Mouse (Mus musculus): ENCODE measurements at regions not wholly inside any gene's neighbourhood (a gene's known extent, or its start where the extent isn't known, plus 50 kb on each side); places are given as distances from the start of the nearest gene placed in this dataset.

DNA sequence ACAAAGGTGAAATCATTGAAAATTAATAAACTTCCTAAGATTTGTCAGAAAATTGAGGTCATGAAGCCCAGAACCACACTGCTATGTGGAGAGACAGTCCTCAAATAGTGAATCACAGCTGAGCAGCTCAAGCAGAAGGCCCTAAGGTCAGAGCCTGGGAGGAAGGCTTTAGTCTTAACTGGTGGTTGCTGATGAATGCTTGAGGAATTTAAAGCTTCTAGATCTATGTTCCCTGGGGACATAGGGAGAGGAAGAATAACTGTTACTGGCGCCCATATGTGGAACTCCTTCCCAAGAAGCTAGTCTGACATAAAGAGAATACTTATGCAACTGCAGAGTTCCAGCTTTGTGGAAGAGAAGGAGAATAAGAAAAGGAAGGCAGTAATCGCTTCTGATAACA lies 919.5 kb downstream of the D3Ertd751e start:
- DNase-seq (ENCODE audit: extremely low spot score in 1 of 2, low spot score in 2 of 2), result no peak
- H3K27ac ChIP-seq, result no peak overlapping the region
- no peak overlapping the region for H3K4me3 ChIP-seq
- no peak for TF ChIP-seq CTCF (IDR thresholded peaks at IDR 0.05)
- intact Hi-C loops (cut with DNase I), result no loop called here

- H3K4me3 ChIP-seq, result no peak overlapping the region
- DNase-seq (ENCODE audit: extremely low spot score in 1 of 2, low spot score in 2 of 2), result no peak
- TF ChIP-seq CTCF (IDR thresholded peaks at IDR 0.05), result no peak
- intact Hi-C loops (cut with DNase I), result no loop called here
- H3K27ac ChIP-seq, result no peak overlapping the region
These were observed 934.4 kb downstream of the D3Ertd751e start for GRCm38 (mm10) chr3:42676668-42677398.

GRCm38 (mm10) chr3:42694726-42695125 lies 952.3 kb downstream of the D3Ertd751e start:
- intact Hi-C loops (cut with DNase I), result no loop called here
- DNase-seq (ENCODE audit: extremely low spot score in 1 of 2, low spot score in 2 of 2), result no peak
- Histone ChIP-seq H3K4me3 (no peak overlapping the region), H3K27ac (no peak overlapping the region)
- TF ChIP-seq CTCF (IDR thresholded peaks at IDR 0.05), result peak; percentile 25

- intact Hi-C loops (cut with DNase I), result no loop called here
- Histone ChIP-seq H3K27ac (no peak overlapping the region), H3K4me3 (no peak overlapping the region)
- TF ChIP-seq CTCF (IDR thresholded peaks at IDR 0.05), result no peak
- no peak for DNase-seq (ENCODE audit: extremely low spot score in 1 of 2, low spot score in 2 of 2)
These were observed 996.5 kb downstream of the D3Ertd751e start for GRCm38 (mm10) chr3:42738910-42739309.

- intact Hi-C loops (cut with DNase I), result loop anchor here (10.0 kb wide), 1 partner anchor 618 kb away; no protein-coding TSS in a partner anchor
- no peak for TF ChIP-seq CTCF (IDR thresholded peaks at IDR 0.05)
These were observed 1010.7 kb downstream of the D3Ertd751e start for GRCm38 (mm10) chr3:42753130-42753529.

GRCm38 (mm10) chr3:42757335-42757734 lies 1014.9 kb downstream of the D3Ertd751e start:
- TF ChIP-seq CTCF (IDR thresholded peaks at IDR 0.05), result no peak
- H3K4me3 ChIP-seq, result no peak overlapping the region
- intact Hi-C loops (cut with DNase I), result loop anchor here (10.0 kb wide), 1 partner anchor 623 kb away; no protein-coding TSS in a partner anchor
- no peak overlapping the region for H3K27ac ChIP-seq
- no peak for DNase-seq (ENCODE audit: extremely low spot score in 1 of 2, low spot score in 2 of 2)

More at GRCm38 (mm10) chr3:42753130-42753529, 1010.7 kb downstream of the D3Ertd751e start:
- H3K4me3 ChIP-seq, result no peak overlapping the region
- H3K27ac ChIP-seq, result no peak overlapping the region
- DNase-seq (ENCODE audit: extremely low spot score in 1 of 2, low spot score in 2 of 2), result no peak

- intact Hi-C loops (cut with DNase I), result loop anchor here (10.0 kb wide), 1 partner anchor 623 kb away; no protein-coding TSS in a partner anchor
- no peak for DNase-seq (ENCODE audit: extremely low spot score in 1 of 2, low spot score in 2 of 2)
- H3K27ac ChIP-seq, result no peak overlapping the region
- TF ChIP-seq CTCF (IDR thresholded peaks at IDR 0.05), result no peak
- no peak overlapping the region for H3K4me3 ChIP-seq
These were observed 1015.5 kb downstream of the D3Ertd751e start for GRCm38 (mm10) chr3:42757830-42758385.

DNA sequence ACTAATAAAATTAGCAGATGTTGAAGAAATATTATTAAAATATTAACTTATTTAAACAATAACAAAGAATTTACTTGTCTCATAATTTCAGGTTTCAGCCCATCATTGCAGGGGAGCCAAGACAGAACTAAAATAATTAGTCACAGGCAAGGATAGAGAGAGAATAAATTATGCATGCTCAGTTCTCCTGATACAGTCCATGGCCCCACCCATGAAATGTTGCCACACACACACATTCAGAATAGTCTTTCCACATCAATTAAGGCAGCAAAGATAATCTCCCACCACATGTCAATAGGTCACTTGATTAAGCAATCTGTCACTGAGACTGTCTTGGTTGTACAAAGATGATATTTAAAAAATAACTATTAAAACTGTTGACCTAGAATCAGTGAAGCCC lies 1019.8 kb downstream of the D3Ertd751e start:
- DNase-seq (ENCODE audit: extremely low spot score in 1 of 2, low spot score in 2 of 2), result no peak

GRCm38 (mm10) chr3:42783478-42783877 lies 1041.1 kb downstream of the D3Ertd751e start:
- H3K4me3 ChIP-seq, result no peak overlapping the region
- no peak for TF ChIP-seq CTCF (IDR thresholded peaks at IDR 0.05)
- no peak overlapping the region for H3K27ac ChIP-seq
- DNase-seq (ENCODE audit: extremely low spot score in 1 of 2, low spot score in 2 of 2), result no peak
- intact Hi-C loops (cut with DNase I), result loop anchor here (10.0 kb wide), 1 partner anchor 381 kb away; no protein-coding TSS in a partner anchor

More for the DNA sequence above, 1019.8 kb downstream of the D3Ertd751e start:
- no peak overlapping the region for H3K4me3 ChIP-seq
- intact Hi-C loops (cut with DNase I), result no loop called here
- TF ChIP-seq CTCF (IDR thresholded peaks at IDR 0.05), result no peak
- H3K27ac ChIP-seq, result no peak overlapping the region

- intact Hi-C loops (cut with DNase I), result loop anchor here (2.0 to 10.0 kb wide), 2 partner anchors 117 to 381 kb away; no protein-coding TSS in a partner anchor
- DNase-seq (ENCODE audit: extremely low spot score in 1 of 2, low spot score in 2 of 2), result no peak
- H3K27ac ChIP-seq, result no peak overlapping the region
- no peak overlapping the region for H3K4me3 ChIP-seq
- TF ChIP-seq CTCF (IDR thresholded peaks at IDR 0.05), result no peak
These were observed 1041.8 kb downstream of the D3Ertd751e start for GRCm38 (mm10) chr3:42784203-42784602.

DNA sequence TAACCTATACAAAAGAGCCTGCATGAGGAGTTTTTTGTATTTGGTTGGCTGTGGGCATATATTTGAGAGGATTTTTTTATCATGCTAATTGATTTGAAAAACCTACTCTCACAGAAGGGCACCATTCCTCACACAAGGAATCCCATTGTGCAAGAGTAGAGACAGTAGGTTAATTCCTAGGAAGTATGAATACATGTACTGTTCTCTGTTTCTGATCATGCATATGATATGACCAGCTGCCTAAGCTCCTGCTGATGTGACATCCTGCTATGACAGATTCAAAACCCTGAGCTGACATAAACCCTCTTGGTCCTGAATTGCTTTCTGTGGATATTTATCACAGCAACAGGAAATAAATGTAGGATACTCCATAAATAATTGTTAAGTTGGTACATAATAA lies 1048.0 kb downstream of the D3Ertd751e start:
- TF ChIP-seq CTCF (IDR thresholded peaks at IDR 0.05), result no peak
- Histone ChIP-seq H3K4me3 (no peak overlapping the region), H3K27ac (no peak overlapping the region)
- intact Hi-C loops (cut with DNase I), result no loop called here
- no peak for DNase-seq (ENCODE audit: extremely low spot score in 1 of 2, low spot score in 2 of 2)

DNA sequence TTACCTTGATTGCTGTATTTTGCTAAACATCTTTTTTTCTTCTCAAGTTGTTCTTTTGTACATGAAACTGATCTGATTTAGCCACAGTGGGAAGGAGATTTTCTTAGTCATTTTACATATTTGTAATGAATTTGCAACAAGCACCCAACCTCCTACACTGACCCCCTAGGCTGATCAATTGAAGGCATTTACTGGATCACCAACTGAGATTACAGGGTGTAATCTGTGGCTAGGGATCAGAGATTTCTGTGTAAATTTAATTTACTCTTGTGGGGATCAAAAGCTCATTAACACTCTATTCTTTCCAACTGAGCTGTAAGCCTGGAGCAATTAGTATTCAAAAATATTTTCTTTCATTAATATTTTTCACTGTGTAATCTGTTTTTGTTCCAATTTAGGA lies 1049.5 kb downstream of the D3Ertd751e start:
- H3K27ac ChIP-seq, result no peak overlapping the region
- TF ChIP-seq CTCF (IDR thresholded peaks at IDR 0.05), result no peak
- DNase-seq (ENCODE audit: extremely low spot score in 1 of 2, low spot score in 2 of 2), result no peak
- H3K4me3 ChIP-seq, result no peak overlapping the region
- intact Hi-C loops (cut with DNase I), result no loop called here

All from left cerebral cortex, adult 2 months (tissue).